Mouse (Mus musculus): ENCODE results near the gene Taar7a.

DNA sequence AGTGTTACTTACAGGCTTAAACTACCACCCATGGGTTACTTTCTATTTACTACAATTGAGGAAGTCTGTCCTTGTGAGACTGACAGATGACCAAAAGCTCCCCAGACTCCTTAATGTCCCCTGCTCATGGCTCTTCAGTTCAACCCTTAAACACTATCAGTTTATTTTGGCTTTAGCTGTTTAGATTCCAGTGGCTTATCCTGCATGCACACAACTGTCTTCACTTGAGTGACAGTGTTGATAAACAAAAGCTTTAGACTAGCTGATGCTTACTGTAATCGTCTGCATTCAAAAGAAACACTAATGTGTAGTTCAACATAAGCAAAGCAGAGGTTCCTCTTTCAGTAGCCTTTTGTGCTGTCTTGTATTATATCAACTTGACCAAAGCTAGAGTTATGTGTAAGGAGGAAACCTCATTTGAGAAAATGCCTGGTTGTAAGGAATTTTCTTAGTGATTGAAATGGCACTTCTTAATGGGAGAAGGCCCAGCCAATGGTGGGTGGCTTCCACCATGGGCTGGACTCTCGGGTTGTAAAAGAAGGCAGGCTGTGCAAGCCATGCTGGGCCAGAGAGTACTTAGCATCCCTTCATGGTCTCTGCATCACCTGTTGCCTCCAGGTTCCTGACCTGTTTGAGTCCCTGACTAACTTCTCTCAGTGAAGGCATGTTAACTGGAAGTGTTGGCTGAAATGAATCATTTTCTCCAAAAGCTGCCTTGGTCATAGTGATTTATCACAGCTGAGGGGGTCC is 47.0 kb upstream of the Taar7a start:
- TF ChIP-seq POLR2A (IDR thresholded peaks at IDR 0.05; ENCODE audit: extremely low read depth, insufficient read depth, low read length), result no peak
- TF ChIP-seq CTCF (IDR thresholded peaks at IDR 0.05; ENCODE audit: extremely low read depth, insufficient read depth, low read length), result no peak
